Mouse (Mus musculus) cerebellum, adult (tissue): ENCODE measurements around the gene Olfr157.

Experiments
- ATAC-seq: cut with Nextera tagmentation; 2 replicates; pipeline ENCODE4 v1.9.2; 2017; ENCODE audit warnings: mild to moderate bottlenecking, moderate library complexity, mixed read lengths; ENCODE audit not compliant: insufficient number of reproducible peaks, low FRiP score, low TSS enrichment

Olfr157 gene

GRCm38 (mm10) chr4:43840101-43840500 lies at the start of gene Olfr157:
TSS of gene Olfr157 (minus strand) at chr4:43840201.
- no peak for ATAC-seq

GRCm38 (mm10) chr4:43884196-43884595 lies 44.2 kb upstream of the Olfr157 start:
- no peak for ATAC-seq

GRCm38 (mm10) chr4:43879566-43879965 lies 39.6 kb upstream of the Olfr157 start:
- ATAC-seq: no peak

GRCm38 (mm10) chr4:43878121-43878776 lies 38.2 kb upstream of the Olfr157 start:
- no peak for ATAC-seq

- no peak for ATAC-seq
These were observed 37.2 kb upstream of the Olfr157 start for GRCm38 (mm10) chr4:43877230-43877629.

GRCm38 (mm10) chr4:43875919-43876411 lies 36.0 kb upstream of the Olfr157 start:
- ATAC-seq: 0 out of 2 replicates have a peak, but pooled peaks have one; percentile 28

- peak; percentile 85 for ATAC-seq
These were observed 35.3 kb upstream of the Olfr157 start, which contains the start of gene Reck for GRCm38 (mm10) chr4:43875160-43875918. TSS of gene Reck (plus strand) at chr4:43875530.

- ATAC-seq: no peak
These were observed 34.5 kb upstream of the Olfr157 start for GRCm38 (mm10) chr4:43874501-43874900.

GRCm38 (mm10) chr4:43869821-43870220 lies 29.8 kb upstream of the Olfr157 start:
- ATAC-seq: no peak

- ATAC-seq: no peak
These were observed 23.3 kb upstream of the Olfr157 start for GRCm38 (mm10) chr4:43863298-43863697.

GRCm38 (mm10) chr4:43860744-43861519 lies 20.9 kb upstream of the Olfr157 start:
- ATAC-seq: peak; percentile 66

- ATAC-seq: no peak
These were observed 19.9 kb upstream of the Olfr157 start for GRCm38 (mm10) chr4:43859886-43860285.

GRCm38 (mm10) chr4:43854101-43854500 lies 14.1 kb upstream of the Olfr157 start:
- no peak for ATAC-seq

- no peak for ATAC-seq
These were observed 11.3 kb upstream of the Olfr157 start, which contains the start of gene Olfr155 for GRCm38 (mm10) chr4:43851265-43851664. TSS of gene Olfr155 (plus strand) at chr4:43851565.

- no peak for ATAC-seq
These were observed 1.7 kb downstream of the Olfr157 start for GRCm38 (mm10) chr4:43838326-43838725.

GRCm38 (mm10) chr4:43834749-43835148 lies 5.3 kb downstream of the Olfr157 start:
- no peak for ATAC-seq

GRCm38 (mm10) chr4:43833752-43834151 lies 6.2 kb downstream of the Olfr157 start:
- ATAC-seq: no peak

- ATAC-seq: no peak
These were observed 8.0 kb downstream of the Olfr157 start for GRCm38 (mm10) chr4:43832031-43832430.

- ATAC-seq: no peak
These were observed 11.2 kb downstream of the Olfr157 start for GRCm38 (mm10) chr4:43828806-43829205.

- ATAC-seq: no peak
These were observed 16.1 kb downstream of the Olfr157 start, which contains the start of gene Olfr156 for GRCm38 (mm10) chr4:43823845-43824337. TSS of gene Olfr156 (minus strand) at chr4:43823895.
